ENCODE assay signal across 17 mouse cellular contexts in genomic region chr6:99137071-99137470, GRCm38 (mm10).
DNase-seq lines count a peak whose midpoint lies in the region; ATAC-seq and TF ChIP-seq lines count a peak whose summit lies in the region.
"Had no signal": no experiment of that assay in that cellular context is flagged by ENCODE, and none has a peak within 500 bp of the region (broad histone marks: within the 10 kb centered on the region; RNA-seq: fewer than 3 reads in every experiment).

No protein-coding gene starts in this region.

- no peaks in the 10 kb centered on the region for H3K36me3 ChIP-seq in forebrain, embryonic 16.5 days (ENCODE audit: control insufficient read depth, insufficient read depth)
- H3K36me3 ChIP-seq in forebrain, embryonic 10.5 days (replicated peaks) = no peaks in the 10 kb centered on the region
- no peaks in the 10 kb centered on the region for H3K36me3 ChIP-seq in midbrain, embryonic 11.5 days (ENCODE audit: control insufficient read depth, insufficient read depth, low read length)
- H3K36me3 ChIP-seq: embryonic facial prominence, embryonic 10.5 days; embryonic facial prominence, embryonic 12.5 days had no signal

- no peak overlapping the region for H3K4me3 ChIP-seq in forebrain, embryonic 16.5 days (replicated peaks; ENCODE audit: low read length)
- no peak overlapping the region for H3K4me3 ChIP-seq in forebrain, embryonic 10.5 days
- no peak overlapping the region for H3K4me3 ChIP-seq in midbrain, embryonic 11.5 days (ENCODE audit: low read depth, low read length)
- H3K4me3 ChIP-seq: embryonic facial prominence, embryonic 10.5 days; embryonic facial prominence, embryonic 12.5 days; forebrain, embryonic 13.5 days had no signal

- DNase-seq in forebrain, embryonic 10.5 days (ENCODE audit: extremely low spot score, low spot score) = no peak
- peak; percentile 14 for DNase-seq in brain, adult 2 months (ENCODE audit: low read depth, low spot score)
- DNase-seq in brain, embryonic 14.5 days (ENCODE audit: low read depth) = peak; percentile 60
- no peak for DNase-seq in left cerebral cortex, adult 8-10 months (ENCODE audit: low spot score in 2 of 2)
- no peak for DNase-seq in midbrain, embryonic 11.5 days (ENCODE audit: low spot score, missing footprints)
- DNase-seq: adrenal gland, adult 2 months; adrenal gland, postnatal 10 days; adrenal gland, postnatal 25 days; cerebellum, adult 11-12 months; cerebellum, adult 2 months; cerebellum, adult 9-10 months; cerebellum, postnatal 10 days; cerebellum, postnatal 25 days had no signal

- no peak overlapping the region for H3K4me2 ChIP-seq in forebrain, embryonic 16.5 days (ENCODE audit: low read length)
- H3K4me2 ChIP-seq in midbrain, embryonic 11.5 days = no peak overlapping the region
- H3K4me2 ChIP-seq: embryonic facial prominence, embryonic 12.5 days; forebrain, embryonic 13.5 days had no signal

- no peaks in the 10 kb centered on the region for H3K9me3 ChIP-seq in forebrain, embryonic 16.5 days (ENCODE audit: control insufficient read depth, low read length)
- H3K9me3 ChIP-seq in forebrain, embryonic 10.5 days = no peaks in the 10 kb centered on the region
- no peaks in the 10 kb centered on the region for H3K9me3 ChIP-seq in midbrain, embryonic 11.5 days (ENCODE audit: control insufficient read depth, low read length)
- H3K9me3 ChIP-seq: embryonic facial prominence, embryonic 10.5 days; embryonic facial prominence, embryonic 12.5 days; forebrain, embryonic 13.5 days had no signal

- WGBS in forebrain, embryonic 16.5 days = 40% methylated on average over 11 of the region's 11 CpGs
- 86% methylated on average over 11 of the region's 11 CpGs for WGBS in forebrain, embryonic 10.5 days
- WGBS in midbrain, embryonic 11.5 days = 85% methylated on average over 11 of the region's 11 CpGs

- no peak for TF ChIP-seq CTCF in brain, embryonic 14.5 days (IDR thresholded peaks at IDR 0.05; ENCODE audit: borderline replicate concordance, extremely low read depth, insufficient read depth, insufficient read length)

- H3K9ac ChIP-seq in forebrain, embryonic 16.5 days (replicated peaks; ENCODE audit: low read depth, low read length) = no peak overlapping the region
- no peak overlapping the region for H3K9ac ChIP-seq in midbrain, embryonic 11.5 days (ENCODE audit: low read length)
- H3K9ac ChIP-seq: embryonic facial prominence, embryonic 12.5 days; forebrain, embryonic 13.5 days had no signal

- TF ChIP-seq POLR2A in brain, embryonic 14.5 days (IDR thresholded peaks at IDR 0.05; ENCODE audit: borderline replicate concordance, extremely low read depth, insufficient read depth, insufficient read length, poor library complexity, severe bottlenecking) = no peak

- no peaks in the 10 kb centered on the region for H3K27me3 ChIP-seq in forebrain, embryonic 16.5 days (replicated peaks; ENCODE audit: control insufficient read depth, insufficient read depth, low read length)
- H3K27me3 ChIP-seq in forebrain, embryonic 10.5 days (ENCODE audit: poor library complexity, severe bottlenecking) = no peaks in the 10 kb centered on the region
- H3K27me3 ChIP-seq in midbrain, embryonic 11.5 days (ENCODE audit: control insufficient read depth, insufficient read depth, low read length) = no peaks in the 10 kb centered on the region
- H3K27me3 ChIP-seq: embryonic facial prominence, embryonic 12.5 days; forebrain, embryonic 13.5 days had no signal

- no peak overlapping the region for H3K27ac ChIP-seq in forebrain, embryonic 16.5 days (ENCODE audit: low read length)
- no peak overlapping the region for H3K27ac ChIP-seq in forebrain, embryonic 10.5 days
- H3K27ac ChIP-seq in midbrain, embryonic 11.5 days (ENCODE audit: low read depth, low read length) = no peak overlapping the region
- H3K27ac ChIP-seq: embryonic facial prominence, embryonic 12.5 days; forebrain, embryonic 13.5 days had no signal

- 0 out of 2 replicates have a peak, but pooled peaks have one; percentile 36 for ATAC-seq in forebrain, embryonic 16.5 days
- no peak for ATAC-seq in midbrain, embryonic 11.5 days (ENCODE audit: low FRiP score)
- ATAC-seq: forebrain, embryonic 13.5 days had no signal

- H3K4me1 ChIP-seq in forebrain, embryonic 16.5 days (replicated peaks; ENCODE audit: control insufficient read depth, insufficient read depth, low read length) = peaks cover 16% of the 10 kb centered on the region
- H3K4me1 ChIP-seq in forebrain, embryonic 10.5 days = peaks cover 45% of the 10 kb centered on the region
- peaks cover 5% of the 10 kb centered on the region for H3K4me1 ChIP-seq in midbrain, embryonic 11.5 days (ENCODE audit: control insufficient read depth, insufficient read depth, low read length)

Comparison
In these comparisons a context has a peak if more than half of its experiments do, and no peak if none do; other contexts are left out.
1. DNase-seq: peak in brain, adult 2 months (single experiment) and brain, embryonic 14.5 days (single experiment); none in forebrain, embryonic 10.5 days (single experiment), left cerebral cortex, adult 8-10 months (0 of 2) and midbrain, embryonic 11.5 days (single experiment).